Mouse (Mus musculus) adrenal gland, postnatal 14 days (tissue): ENCODE results near the gene Cd8a. TPM values are rescaled to one million over a fixed set of nuclear protein-coding genes. Genes with fewer than 3 reads are reported as not detected.

Source experiments
- total RNA-seq: library from RNA; stranded (reverse); gene quantifications from 2 replicates; pipeline ENCODE4 v1.2.3, GENCODE M21; 2021

Gene Cd8a
- total RNA-seq, 1 experiment from 2014 or later = 1.5 TPM

Other genes with a start within 250 kb of the Cd8a start
- 13.7 and 14.0 TPM in 2 replicates for gene Thnsl2, start 229.0 kb upstream of the Cd8a start, total RNA-seq
- 12.8 and 306 TPM in 2 replicates for gene Fabp1, start 173.6 kb upstream of the Cd8a start, total RNA-seq
- 66.7 and 72.4 TPM in 2 replicates for gene Krcc1, start 101.8 kb upstream of the Cd8a start, total RNA-seq
- gene Smyd1, start 51.2 kb upstream of the Cd8a start, total RNA-seq = 0.52 and 0.56 TPM in 2 replicates
- gene Cd8b1, start 50.6 kb upstream of the Cd8a start, total RNA-seq = 1.1 and 7.5 TPM in 2 replicates
- 72.6 and 78.7 TPM in 2 replicates for gene Rmnd5a, start 67.2 kb downstream of the Cd8a start, total RNA-seq
- 28.5 and 30.6 TPM in 2 replicates for gene Rnf103, start 120.5 kb downstream of the Cd8a start, total RNA-seq
- gene Chmp3, start 170.4 kb downstream of the Cd8a start, total RNA-seq = 99.8 and 107 TPM in 2 replicates